23 mouse cellular contexts compared by ENCODE assay signal in the genomic region with DNA sequence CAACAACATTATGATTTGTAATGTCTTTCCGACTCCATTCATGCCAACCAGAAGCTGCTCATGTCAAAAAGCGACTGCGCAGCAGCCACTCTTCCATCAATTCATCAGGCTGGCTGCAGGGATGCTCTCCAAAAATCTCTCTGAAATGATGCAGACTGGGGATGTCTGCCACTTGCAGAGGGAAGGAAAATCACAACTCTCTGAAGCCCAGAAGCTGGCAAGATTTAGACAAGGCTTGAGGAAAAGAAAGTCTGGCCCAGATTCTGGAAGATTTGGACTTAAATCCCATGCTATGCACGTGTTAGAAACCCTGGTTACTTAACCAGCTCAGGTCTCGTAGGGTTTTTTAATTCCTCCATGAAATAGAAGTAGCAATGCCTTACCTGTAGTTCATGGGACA.
DNase-seq lines count a peak whose midpoint lies in the region; ATAC-seq and TF ChIP-seq lines count a peak whose summit lies in the region.
"Had no signal": no experiment of that assay in that cellular context is flagged by ENCODE, and none has a peak within 500 bp of the region (broad histone marks: within the 10 kb centered on the region; RNA-seq: fewer than 3 reads in every experiment).

No protein-coding gene starts in this region.

- H3K27ac ChIP-seq in forebrain, embryonic 15.5 days (replicated peaks), result peak overlapping the region; percentile 81
- no peak overlapping the region for H3K27ac ChIP-seq in forebrain, embryonic 12.5 days
- H3K27ac ChIP-seq in midbrain, embryonic 11.5 days (ENCODE audit: low read depth, low read length), result no peak overlapping the region
- no peak overlapping the region for H3K27ac ChIP-seq in midbrain, embryonic 13.5 days
- H3K27ac ChIP-seq in lung, postnatal 0 days (ENCODE audit: low read length), result no peak overlapping the region
- H3K27ac ChIP-seq: embryonic facial prominence, embryonic 15.5 days; kidney, postnatal 0 days; neural tube, embryonic 15.5 days; stomach, postnatal 0 days had no signal

- no peak for TF ChIP-seq EP300 in lung, postnatal 0 days (IDR thresholded peaks at IDR 0.05)

- H3K9me3 ChIP-seq in forebrain, embryonic 15.5 days, result no peaks in the 10 kb centered on the region
- no peaks in the 10 kb centered on the region for H3K9me3 ChIP-seq in forebrain, embryonic 12.5 days
- H3K9me3 ChIP-seq in midbrain, embryonic 11.5 days (ENCODE audit: control insufficient read depth, low read length), result no peaks in the 10 kb centered on the region
- H3K9me3 ChIP-seq in midbrain, embryonic 13.5 days, result 0 out of 2 replicates have a peak, but pooled peaks cover 5% of the 10 kb centered on the region
- H3K9me3 ChIP-seq in lung, postnatal 0 days (ENCODE audit: low read length), result no peaks in the 10 kb centered on the region
- H3K9me3 ChIP-seq: embryonic facial prominence, embryonic 15.5 days; neural tube, embryonic 15.5 days had no signal

- TF ChIP-seq CTCF in lung, postnatal 0 days (IDR thresholded peaks at IDR 0.05), result no peak

- H3K4me1 ChIP-seq in forebrain, embryonic 15.5 days, result peaks cover 35% of the 10 kb centered on the region
- H3K4me1 ChIP-seq in forebrain, embryonic 12.5 days, result peaks cover 16% of the 10 kb centered on the region
- H3K4me1 ChIP-seq in midbrain, embryonic 11.5 days (ENCODE audit: control insufficient read depth, insufficient read depth, low read length), result no peaks in the 10 kb centered on the region
- H3K4me1 ChIP-seq in midbrain, embryonic 13.5 days (replicated peaks), result peaks cover 27% of the 10 kb centered on the region
- H3K4me1 ChIP-seq in lung, postnatal 0 days (ENCODE audit: insufficient read depth, low read depth, low read length), result no peaks in the 10 kb centered on the region
- H3K4me1 ChIP-seq: embryonic facial prominence, embryonic 15.5 days; megakaryocyte, embryonic 14.5 days had no signal

- no peak overlapping the region for H3K4me2 ChIP-seq in forebrain, embryonic 15.5 days (replicated peaks)
- H3K4me2 ChIP-seq in forebrain, embryonic 12.5 days, result no peak overlapping the region
- no peak overlapping the region for H3K4me2 ChIP-seq in midbrain, embryonic 11.5 days
- H3K4me2 ChIP-seq in midbrain, embryonic 13.5 days (replicated peaks), result no peak overlapping the region
- H3K4me2 ChIP-seq in lung, postnatal 0 days (replicated peaks; ENCODE audit: low read depth, low read length), result no peak overlapping the region
- H3K4me2 ChIP-seq: embryonic facial prominence, embryonic 15.5 days; liver, embryonic 11.5 days; neural tube, embryonic 15.5 days had no signal

- no peaks in the 10 kb centered on the region for H3K36me3 ChIP-seq in forebrain, embryonic 15.5 days
- H3K36me3 ChIP-seq in forebrain, embryonic 12.5 days (replicated peaks), result no peaks in the 10 kb centered on the region
- no peaks in the 10 kb centered on the region for H3K36me3 ChIP-seq in midbrain, embryonic 11.5 days (ENCODE audit: control insufficient read depth, insufficient read depth, low read length)
- H3K36me3 ChIP-seq in midbrain, embryonic 13.5 days, result no peaks in the 10 kb centered on the region
- H3K36me3 ChIP-seq in lung, postnatal 0 days (ENCODE audit: insufficient read depth, low read length), result no peaks in the 10 kb centered on the region
- H3K36me3 ChIP-seq: embryonic facial prominence, embryonic 15.5 days; neural tube, embryonic 15.5 days had no signal

- no peaks in the 10 kb centered on the region for H3K27me3 ChIP-seq in forebrain, embryonic 15.5 days
- no peaks in the 10 kb centered on the region for H3K27me3 ChIP-seq in forebrain, embryonic 12.5 days
- no peaks in the 10 kb centered on the region for H3K27me3 ChIP-seq in midbrain, embryonic 11.5 days (ENCODE audit: control insufficient read depth, insufficient read depth, low read length)
- peaks cover 20% of the 10 kb centered on the region for H3K27me3 ChIP-seq in midbrain, embryonic 13.5 days
- H3K27me3 ChIP-seq in lung, postnatal 0 days (replicated peaks; ENCODE audit: insufficient read depth, low read length), result no peaks in the 10 kb centered on the region
- H3K27me3 ChIP-seq: embryonic facial prominence, embryonic 15.5 days; megakaryocyte, embryonic 14.5 days; neural tube, embryonic 15.5 days had no signal

- no peak for ATAC-seq in forebrain, embryonic 15.5 days (replicated peaks)
- no peak for ATAC-seq in forebrain, embryonic 12.5 days (ENCODE audit: low FRiP score)
- no peak for ATAC-seq in midbrain, embryonic 11.5 days (ENCODE audit: low FRiP score)
- ATAC-seq in midbrain, embryonic 13.5 days, result no peak
- ATAC-seq in lung, postnatal 0 days, result no peak
- ATAC-seq: CD4-positive, CD25-positive, alpha-beta regulatory T cell, adult 4 months; midbrain, embryonic 16.5 days; Patski had no signal

- no peak overlapping the region for H3K4me3 ChIP-seq in forebrain, embryonic 15.5 days
- no peak overlapping the region for H3K4me3 ChIP-seq in forebrain, embryonic 12.5 days (replicated peaks)
- no peak overlapping the region for H3K4me3 ChIP-seq in midbrain, embryonic 11.5 days (ENCODE audit: low read depth, low read length)
- no peak overlapping the region for H3K4me3 ChIP-seq in midbrain, embryonic 13.5 days (replicated peaks)
- no peak overlapping the region for H3K4me3 ChIP-seq in lung, postnatal 0 days (ENCODE audit: low read depth, low read length)
- H3K4me3 ChIP-seq: embryonic facial prominence, embryonic 15.5 days; megakaryocyte, embryonic 14.5 days; neural tube, embryonic 15.5 days had no signal

- no peak overlapping the region for H3K9ac ChIP-seq in forebrain, embryonic 15.5 days (replicated peaks)
- H3K9ac ChIP-seq in forebrain, embryonic 12.5 days, result no peak overlapping the region
- H3K9ac ChIP-seq in midbrain, embryonic 11.5 days (ENCODE audit: low read length), result no peak overlapping the region
- H3K9ac ChIP-seq in midbrain, embryonic 13.5 days (replicated peaks), result no peak overlapping the region
- no peak overlapping the region for H3K9ac ChIP-seq in lung, postnatal 0 days (replicated peaks; ENCODE audit: low read depth)
- H3K9ac ChIP-seq: embryonic facial prominence, embryonic 15.5 days; neural tube, embryonic 15.5 days had no signal

- WGBS in forebrain, embryonic 15.5 days, result 67% methylated on average over 5 of the region's 5 CpGs
- 87% methylated on average over 5 of the region's 5 CpGs for WGBS in forebrain, embryonic 12.5 days
- WGBS in midbrain, embryonic 11.5 days, result 90% methylated on average over 5 of the region's 5 CpGs
- WGBS in midbrain, embryonic 13.5 days, result 87% methylated on average over 5 of the region's 5 CpGs
- 79% methylated on average over 5 of the region's 5 CpGs for WGBS in lung, postnatal 0 days

- peak; percentile 21 for DNase-seq in layer of hippocampus, adult 11-12 months (ENCODE audit: low spot score)
- no peak for DNase-seq in layer of hippocampus, postnatal 10 days (ENCODE audit: low spot score in 2 of 2)
- DNase-seq in midbrain, embryonic 11.5 days (ENCODE audit: low spot score, missing footprints), result peak; percentile 17
- DNase-seq in lung, postnatal 0 days (ENCODE audit: low spot score), result no peak
- DNase-seq: adrenal gland, adult 8-10 months; cerebellum, adult 11-12 months; cerebellum, postnatal 14 days; gastrocnemius, postnatal 25 days; kidney, adult 18-20 months; lung, adult 18-20 months; thymus, postnatal 14 days had no signal

Comparison
In these comparisons a context has a peak if more than half of its experiments do, and no peak if none do; other contexts are left out.
1. DNase-seq: peak in layer of hippocampus, adult 11-12 months (single experiment) and midbrain, embryonic 11.5 days (single experiment); none in layer of hippocampus, postnatal 10 days (0 of 2) and lung, postnatal 0 days (single experiment).